Mouse (Mus musculus): ENCODE results near the gene 3300002I08Rik.
"Not testable (repeated sequence)": the region's sequence is repeated elsewhere in the genome, so short reads cannot be mapped to it uniquely, and the experiment has no call there.

Gene 3300002I08Rik

DNA sequence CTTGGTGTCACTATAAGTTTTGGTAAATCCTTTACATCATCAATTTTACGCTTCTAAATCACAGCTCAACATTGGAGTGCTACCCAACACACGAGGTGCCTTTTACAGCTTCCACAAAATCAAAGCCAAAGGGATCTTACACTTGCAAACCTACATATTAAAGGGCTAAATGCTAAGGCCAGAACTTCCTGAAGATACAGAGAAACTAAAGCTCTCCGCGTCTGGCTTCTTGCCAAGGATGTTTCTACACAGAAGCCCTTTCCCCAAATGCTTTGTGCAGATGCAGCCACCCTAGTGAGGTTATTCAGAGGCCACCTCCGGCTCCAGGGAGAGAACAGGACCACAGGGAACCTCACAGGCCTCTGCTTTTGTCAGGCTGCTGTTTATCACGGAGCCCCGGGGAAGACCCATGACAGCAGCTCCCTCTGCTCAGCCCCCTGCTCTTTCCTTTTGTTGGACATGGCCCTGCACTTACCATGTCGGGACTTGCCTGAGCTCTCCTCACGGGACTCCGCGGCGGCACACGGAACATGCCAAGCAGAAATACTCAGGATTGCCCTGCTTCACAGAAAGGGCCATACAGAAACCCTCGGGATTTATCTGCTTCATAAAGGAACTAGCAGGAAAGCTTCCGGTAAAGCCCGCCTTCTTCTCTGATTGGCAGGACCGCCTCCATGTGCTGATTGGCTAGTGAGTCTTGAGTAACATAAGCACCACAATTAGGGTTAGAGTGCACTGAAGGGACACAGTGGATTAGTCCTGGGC lies at the start of gene 3300002I08Rik:
TSS of gene 3300002I08Rik (minus strand) at position 653 of the 765 bp plus-strand sequence.
- peak; percentile 90 for DNase-seq

- DNase-seq = not testable (repeated sequence)
Measured at GRCm38 (mm10) chr2:150412146-150412545, 49.6 kb upstream of the 3300002I08Rik start.

DNA sequence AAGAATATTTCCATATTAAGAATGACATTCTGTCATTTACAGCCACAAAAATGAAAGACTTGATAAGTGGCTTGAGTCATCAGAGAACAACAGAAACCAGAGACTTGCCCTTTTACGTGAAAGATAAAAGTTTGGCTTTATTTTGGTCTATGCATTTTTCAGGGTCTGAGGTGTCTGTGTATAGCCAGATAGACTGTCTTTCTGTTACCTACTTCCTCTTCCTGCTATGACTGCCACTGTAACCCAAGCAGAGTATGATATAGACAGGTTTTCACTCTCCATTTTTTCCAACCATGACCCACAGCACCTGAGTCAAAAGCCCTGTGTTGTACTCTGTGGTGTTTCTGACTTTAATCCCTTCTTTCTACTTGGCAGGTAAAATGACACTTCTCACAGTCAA lies 27.6 kb upstream of the 3300002I08Rik start:
- no peak for DNase-seq

DNA sequence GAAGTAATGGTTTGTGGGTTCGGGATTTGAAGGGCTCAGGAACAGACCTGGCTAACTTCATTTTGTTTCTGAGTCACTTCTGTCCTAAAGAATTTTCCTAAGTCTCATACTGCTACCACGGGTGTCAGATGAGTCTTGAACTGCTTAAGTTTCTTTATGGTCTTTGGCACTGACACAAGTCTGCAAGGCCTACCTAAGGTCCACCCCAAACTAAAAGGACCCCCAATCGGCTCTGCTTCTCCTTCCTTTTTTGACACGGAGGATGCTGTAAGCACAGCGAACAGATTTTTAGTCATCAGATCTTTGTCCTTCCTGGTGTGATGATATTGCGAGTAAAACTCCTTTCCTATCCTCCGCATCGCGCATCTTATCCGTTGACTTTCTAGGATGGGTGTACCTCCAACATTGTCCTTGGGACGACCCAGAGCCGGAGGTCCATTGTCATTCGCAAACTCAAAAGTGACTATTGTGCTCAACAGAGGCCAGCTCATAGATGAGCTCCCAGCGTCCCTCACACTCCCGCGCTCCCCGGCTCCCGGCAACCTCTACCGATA lies 23.1 kb upstream of the 3300002I08Rik start:
- DNase-seq = peak; percentile 9

- DNase-seq = no peak
Measured at GRCm38 (mm10) chr2:150362878-150363229, 289 bp upstream of the 3300002I08Rik start.

- not testable (repeated sequence) for DNase-seq
Measured at GRCm38 (mm10) chr2:150357136-150357535, 5.4 kb downstream of the 3300002I08Rik start.

DNA sequence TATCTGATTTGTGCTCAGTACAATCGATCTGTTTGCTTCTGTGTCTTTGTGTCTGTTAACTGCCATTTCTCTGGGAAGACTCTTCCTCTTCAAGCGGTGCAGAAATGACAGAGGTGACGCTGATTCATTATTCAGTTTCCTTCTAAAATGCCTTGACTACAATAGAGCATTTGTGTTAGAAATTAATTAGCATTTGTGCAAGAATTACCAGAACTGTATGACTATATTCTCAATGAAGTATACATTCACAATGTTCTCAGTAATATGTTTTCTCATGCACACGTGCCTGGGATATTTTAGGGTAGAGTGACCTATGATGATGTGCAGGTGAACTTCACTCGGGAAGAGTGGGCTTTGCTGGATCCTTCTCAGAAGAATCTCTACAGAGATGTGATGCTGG lies 39.2 kb downstream of the 3300002I08Rik start, which contains the start of gene Gm10130:
TSS of gene Gm10130 (plus strand) at position 301 of the 400 bp plus-strand sequence.
- DNase-seq = no peak

- no peak for DNase-seq
Measured at GRCm38 (mm10) chr2:150318973-150319372, 43.6 kb downstream of the 3300002I08Rik start.

GRCm38 (mm10) chr2:150316140-150316539 lies 46.4 kb downstream of the 3300002I08Rik start:
- DNase-seq = no peak

DNA sequence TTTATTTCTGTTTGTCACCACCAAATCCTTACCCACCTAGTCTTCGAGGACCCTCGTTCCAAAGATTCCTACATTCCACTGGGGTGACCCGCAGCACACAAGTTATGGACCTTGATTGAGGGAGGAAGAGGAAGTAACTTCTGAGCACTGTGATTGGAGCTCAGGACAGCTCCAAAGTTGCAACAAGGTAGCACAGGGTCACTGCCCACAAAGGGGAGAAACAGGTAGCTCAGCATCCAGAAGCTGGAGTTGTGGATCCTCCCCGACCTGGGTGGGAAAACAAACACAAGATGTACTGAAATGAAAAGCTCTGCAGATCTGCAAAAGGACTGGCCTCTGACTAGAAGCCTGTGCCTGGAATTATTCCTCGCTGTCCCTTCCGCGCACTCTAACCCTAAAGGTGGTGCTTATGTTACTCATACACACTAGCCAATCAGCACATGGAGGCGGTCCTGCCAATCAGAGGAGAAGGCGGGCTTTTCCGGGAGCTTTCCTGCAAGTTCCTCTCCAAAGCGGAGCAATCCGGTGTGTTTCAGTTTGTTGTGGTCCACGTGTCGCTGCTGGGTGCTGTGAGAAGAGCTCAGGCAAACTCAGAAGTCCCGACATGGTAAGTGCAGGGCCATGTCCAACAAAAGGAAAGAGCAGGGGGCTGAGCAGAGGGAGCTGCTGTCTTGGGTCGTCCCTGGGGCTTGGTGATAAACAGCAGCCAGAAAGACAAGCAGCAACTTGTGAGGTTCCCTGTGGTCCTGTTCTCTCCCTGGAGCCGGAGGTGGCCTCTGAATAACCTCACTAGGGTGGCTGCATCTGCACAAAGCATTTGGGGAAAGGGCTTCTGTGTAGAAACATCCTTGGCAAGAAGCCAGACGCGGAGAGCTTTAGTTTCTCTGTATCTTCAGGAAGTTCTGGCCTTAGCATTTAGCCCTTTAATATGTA lies 51.3 kb downstream of the 3300002I08Rik start:
- DNase-seq = peak; percentile 90

- DNase-seq = no peak
Measured at GRCm38 (mm10) chr2:150307183-150307773, 55.3 kb downstream of the 3300002I08Rik start.

GRCm38 (mm10) chr2:150299096-150299495 lies 63.5 kb downstream of the 3300002I08Rik start:
- DNase-seq = no peak

GRCm38 (mm10) chr2:150293669-150294068 lies 68.9 kb downstream of the 3300002I08Rik start:
- no peak for DNase-seq
